ENCODE assay signal across 13 mouse cellular contexts in the genomic region with DNA sequence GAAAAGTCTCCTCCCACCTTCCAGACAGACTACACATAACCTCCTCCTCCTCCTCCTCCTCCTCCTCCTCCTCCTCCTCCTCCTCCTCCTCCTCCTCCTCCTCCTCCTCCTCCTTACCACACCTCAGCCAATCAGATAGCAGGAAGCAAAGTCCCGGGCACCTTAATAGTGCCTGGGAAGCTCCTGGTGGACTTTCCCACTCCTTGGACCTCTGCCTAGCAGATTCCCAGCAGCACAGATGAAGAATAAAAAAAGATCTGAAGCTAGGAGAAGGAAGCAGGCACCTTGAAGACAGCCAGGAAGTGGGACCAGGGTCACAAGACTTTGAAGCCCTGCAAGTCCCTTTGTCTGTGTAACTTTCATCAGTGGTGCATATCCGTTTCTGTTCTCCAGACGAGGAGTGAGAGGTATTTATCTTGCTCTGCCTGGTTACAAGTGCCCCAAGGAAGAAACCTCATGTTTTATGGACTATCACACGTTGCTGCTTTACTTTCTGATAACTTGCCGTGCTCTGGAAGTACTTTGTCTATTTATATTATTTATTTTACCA. TPM values are rescaled to one million over a fixed set of nuclear protein-coding genes. Genes with fewer than 3 reads are reported as not detected.
A peak's percentile ranks its signal among the peaks of the same experiment; 100 is the strongest.
DNase-seq lines count a peak whose midpoint lies in the region; ATAC-seq and TF ChIP-seq lines count a peak whose summit lies in the region.
"Had no signal": no experiment of that assay in that cellular context is flagged by ENCODE, and none has a peak within 500 bp of the region (broad histone marks: within the 10 kb centered on the region; RNA-seq: fewer than 3 reads in every experiment).

No protein-coding gene starts in this region.

- no peaks in the 10 kb centered on the region for H3K27me3 ChIP-seq in spleen, adult 2 months (ENCODE audit: control insufficient read depth, insufficient read depth, low read length)
- no peaks in the 10 kb centered on the region for H3K27me3 ChIP-seq in forebrain, embryonic 14.5 days (replicated peaks; ENCODE audit: control insufficient read depth, insufficient read depth, low read length)
- H3K27me3 ChIP-seq: heart, embryonic 15.5 days had no signal

- 11% methylated on average over 5 of the region's 5 CpGs for WGBS in spleen, adult 2 months
- 67% methylated on average over 5 of the region's 5 CpGs for WGBS in forebrain, embryonic 14.5 days

- no peak for DNase-seq in frontal cortex, postnatal 10 days (ENCODE audit: low spot score in 2 of 2)
- DNase-seq in spleen, adult 2 months (ENCODE audit: low read depth in 1 of 2, low spot score in 2 of 2), result peak in 1 of 2 experiments; percentile 34
- DNase-seq in spleen, adult 12 weeks (ENCODE audit: low spot score), result no peak
- peak; percentile 68 to 78 for DNase-seq in kidney, postnatal 36 days
- no peak for DNase-seq in forebrain, embryonic 14.5 days (ENCODE audit: low spot score)
- DNase-seq in retina, embryonic 14.5 days (ENCODE audit: low spot score), result no peak

- no peak overlapping the region for H3K9ac ChIP-seq in forebrain, embryonic 14.5 days (ENCODE audit: low read length)
- H3K9ac ChIP-seq: heart, embryonic 15.5 days had no signal

- ATAC-seq in frontal cortex, adult (ENCODE audit: low TSS enrichment), result peak; percentile 18; the same call in 1 of the 2 replicates
- ATAC-seq in megakaryocyte progenitor cell, adult 5-6 weeks (replicated peaks; ENCODE audit: poor library complexity), result no peak
- no peak for ATAC-seq in forebrain, embryonic 14.5 days

- TF ChIP-seq POLR2A in spleen, adult 2 months (IDR thresholded peaks at IDR 0.05; ENCODE audit: low read depth, low read length), result no peak

- peaks cover 30% of the 10 kb centered on the region; the same call in 1 of the 2 replicates for H3K4me1 ChIP-seq in spleen, adult 2 months (ENCODE audit: control insufficient read depth, insufficient read depth, insufficient read length)
- H3K4me1 ChIP-seq in forebrain, embryonic 14.5 days (ENCODE audit: control insufficient read depth, insufficient read depth, low read length), result peaks cover 2% of the 10 kb centered on the region; the same call in 1 of the 2 replicates
- H3K4me1 ChIP-seq: embryonic facial prominence, embryonic 10.5 days had no signal

- no peaks in the 10 kb centered on the region for H3K9me3 ChIP-seq in forebrain, embryonic 14.5 days (replicated peaks; ENCODE audit: control insufficient read depth, low read length)
- H3K9me3 ChIP-seq: embryonic facial prominence, embryonic 10.5 days; heart, embryonic 15.5 days had no signal

- no peak for TF ChIP-seq CTCF in spleen, adult 2 months (IDR thresholded peaks at IDR 0.05; ENCODE audit: extremely low read depth, insufficient read depth, insufficient read length, insufficient replicate concordance)

- H3K27ac ChIP-seq in spleen, adult 2 months (ENCODE audit: insufficient read depth, low read length), result peak overlapping the region; percentile 67
- H3K27ac ChIP-seq in forebrain, embryonic 14.5 days (ENCODE audit: low read depth, low read length), result no peak overlapping the region
- H3K27ac ChIP-seq: embryonic facial prominence, embryonic 10.5 days had no signal

- H3K4me3 ChIP-seq in spleen, adult 2 months (ENCODE audit: extremely low read depth, insufficient read depth, insufficient read length), result no peak overlapping the region
- H3K4me3 ChIP-seq in forebrain, embryonic 14.5 days (ENCODE audit: low read depth, low read length), result no peak overlapping the region
- H3K4me3 ChIP-seq: embryonic facial prominence, embryonic 10.5 days; heart, embryonic 15.5 days had no signal

- H3K4me2 ChIP-seq in forebrain, embryonic 14.5 days (ENCODE audit: low read length), result no peak overlapping the region
- H3K4me2 ChIP-seq: heart, embryonic 15.5 days; liver, embryonic 11.5 days; midbrain, embryonic 11.5 days had no signal

- H3K36me3 ChIP-seq in spleen, adult 2 months (ENCODE audit: control insufficient read depth, insufficient read depth, low read length), result no peaks in the 10 kb centered on the region
- H3K36me3 ChIP-seq in forebrain, embryonic 14.5 days (ENCODE audit: control insufficient read depth, insufficient read depth, low read length), result peaks cover 69% of the 10 kb centered on the region
- H3K36me3 ChIP-seq: heart, embryonic 15.5 days had no signal

RNA-seq across cellular contexts. Expression of gene Mpeg1, which starts 16.2 kb away (rescaled TPM):
- polyA plus RNA-seq in spleen, adult 2 months (2012; rRNA removed), result 30.5 and 41.7 TPM in 2 replicates
- 74.6 and 105 TPM in 2 replicates for total RNA-seq in megakaryocyte progenitor cell, adult 5-6 weeks (2015)
- total RNA-seq in megakaryocyte progenitor cell, adult 5-6 weeks (2017), result 41.8 and 52.4 TPM in 2 replicates
- polyA plus RNA-seq in forebrain, embryonic 14.5 days (2014; fragmentation: Nextera tagmentation; extraction: Ambion mirVana), result 0.55 and 0.75 TPM in 2 replicates

RNA-seq across cellular contexts. Expression of gene Dtx4, which starts 24.5 kb away (rescaled TPM):
- 4.3 TPM in 2 replicates for polyA plus RNA-seq in spleen, adult 2 months (2012; rRNA removed)
- 41.4 and 46.5 TPM in 2 replicates for total RNA-seq in megakaryocyte progenitor cell, adult 5-6 weeks (2015)
- total RNA-seq in megakaryocyte progenitor cell, adult 5-6 weeks (2017), result 38.9 and 39.0 TPM in 2 replicates
- 15.3 and 18.2 TPM in 2 replicates for polyA plus RNA-seq in forebrain, embryonic 14.5 days (2014; fragmentation: Nextera tagmentation; extraction: Ambion mirVana)

RNA-seq across cellular contexts. Expression of gene Pfpl, which starts 49.1 kb away (rescaled TPM):
- polyA plus RNA-seq in spleen, adult 2 months (2012; rRNA removed), result not detected in 2 replicates
- total RNA-seq in megakaryocyte progenitor cell, adult 5-6 weeks (2015), result not detected in 2 replicates
- total RNA-seq in megakaryocyte progenitor cell, adult 5-6 weeks (2017), result not detected in 2 replicates
- not detected in 2 replicates for polyA plus RNA-seq in forebrain, embryonic 14.5 days (2014; fragmentation: Nextera tagmentation; extraction: Ambion mirVana)
- polyA plus RNA-seq: embryonic facial prominence, embryonic 10.5 days; frontal cortex, adult 2 months; heart, embryonic 15.5 days; liver, embryonic 11.5 days; midbrain, embryonic 11.5 days had no signal

RNA-seq across cellular contexts. Expression of gene Olfr1441, which starts 59.6 kb away (rescaled TPM):
- polyA plus RNA-seq in spleen, adult 2 months (2012; rRNA removed), result not detected in 2 replicates
- not detected in 2 replicates for total RNA-seq in megakaryocyte progenitor cell, adult 5-6 weeks (2015)
- not detected in 2 replicates for total RNA-seq in megakaryocyte progenitor cell, adult 5-6 weeks (2017)
- not detected in 2 replicates for polyA plus RNA-seq in forebrain, embryonic 14.5 days (2014; fragmentation: Nextera tagmentation; extraction: Ambion mirVana)
- polyA plus RNA-seq: embryonic facial prominence, embryonic 10.5 days; frontal cortex, adult 2 months; heart, embryonic 15.5 days; liver, embryonic 11.5 days; midbrain, embryonic 11.5 days had no signal

Comparison
In these comparisons a context has a peak if more than half of its experiments do, and no peak if none do; other contexts are left out.
1. DNase-seq: peak in kidney, postnatal 36 days (2 of 2); none in frontal cortex, postnatal 10 days (0 of 2), spleen, adult 12 weeks (single experiment), forebrain, embryonic 14.5 days (single experiment) and retina, embryonic 14.5 days (single experiment).
2. RNA of gene Mpeg1, which starts 16.2 kb away (polyA plus RNA-seq): 30.5 to 41.7 TPM in spleen, adult 2 months; 0.55 to 0.75 TPM in forebrain, embryonic 14.5 days; every median in the first group is over 10 times any median in the second.